Comparison of ENCODE assay signal across 8 mouse cellular contexts in genomic region chr10:34095964-34096363, GRCm38 (mm10). TPM values are rescaled to one million over a fixed set of nuclear protein-coding genes. Genes with fewer than 3 reads are reported as not detected.
A peak's percentile ranks its signal among the peaks of the same experiment; 100 is the strongest.
DNase-seq lines count a peak whose midpoint lies in the region; ATAC-seq lines count a peak whose summit lies in the region.

No protein-coding gene starts in this region.

- ATAC-seq in kidney, embryonic 15.5 days (replicated peaks; ENCODE audit: low FRiP score) = no peak
- ATAC-seq in hindbrain, embryonic 12.5 days (ENCODE audit: low FRiP score) = no peak
- ATAC-seq in midbrain, embryonic 14.5 days (ENCODE audit: low FRiP score, low TSS enrichment) = no peak

- H3K27ac ChIP-seq in kidney, embryonic 15.5 days = no peak overlapping the region
- peak overlapping the region; percentile 22; the same call in 1 of the 2 replicates for H3K27ac ChIP-seq in brown adipose tissue, adult 24 weeks (replicated peaks; ENCODE audit: low read depth, low read length)
- no peak overlapping the region for H3K27ac ChIP-seq in hindbrain, embryonic 12.5 days
- no peak overlapping the region for H3K27ac ChIP-seq in midbrain, embryonic 14.5 days (replicated peaks; ENCODE audit: low read depth, low read length)

- peaks cover 4% of the 10 kb centered on the region; the same call in 1 of the 2 replicates for H3K4me1 ChIP-seq in kidney, embryonic 15.5 days
- no peaks in the 10 kb centered on the region; the same call in 1 of the 2 replicates for H3K4me1 ChIP-seq in brown adipose tissue, adult 24 weeks (ENCODE audit: control insufficient read depth, insufficient read depth, insufficient read length, low read length)
- 0 out of 2 replicates have a peak, but pooled peaks cover 4% of the 10 kb centered on the region for H3K4me1 ChIP-seq in hindbrain, embryonic 12.5 days
- H3K4me1 ChIP-seq in midbrain, embryonic 14.5 days (ENCODE audit: control insufficient read depth, insufficient read depth, low read length) = no peaks in the 10 kb centered on the region; the same call in 1 of the 2 replicates

- H3K9me3 ChIP-seq in kidney, embryonic 15.5 days (replicated peaks) = no peaks in the 10 kb centered on the region
- no peaks in the 10 kb centered on the region for H3K9me3 ChIP-seq in hindbrain, embryonic 12.5 days (replicated peaks)
- no peaks in the 10 kb centered on the region for H3K9me3 ChIP-seq in midbrain, embryonic 14.5 days (ENCODE audit: control insufficient read depth, low read length)

- no peaks in the 10 kb centered on the region for H3K36me3 ChIP-seq in kidney, embryonic 15.5 days
- no peaks in the 10 kb centered on the region for H3K36me3 ChIP-seq in hindbrain, embryonic 12.5 days
- H3K36me3 ChIP-seq in midbrain, embryonic 14.5 days (ENCODE audit: control insufficient read depth, insufficient read depth, low read length) = no peaks in the 10 kb centered on the region

- peak overlapping the region; percentile 27 for H3K4me3 ChIP-seq in kidney, embryonic 15.5 days (replicated peaks)
- H3K4me3 ChIP-seq in brown adipose tissue, adult 24 weeks (ENCODE audit: insufficient read depth, low read depth, low read length) = peak overlapping the region; percentile 47
- no peak overlapping the region for H3K4me3 ChIP-seq in hindbrain, embryonic 12.5 days
- H3K4me3 ChIP-seq in midbrain, embryonic 14.5 days (replicated peaks; ENCODE audit: low read depth, low read length) = 0 out of 2 replicates have a peak overlapping the region, but pooled peaks have one; percentile 15

- H3K9ac ChIP-seq in kidney, embryonic 15.5 days = no peak overlapping the region
- no peak overlapping the region for H3K9ac ChIP-seq in hindbrain, embryonic 12.5 days
- H3K9ac ChIP-seq in midbrain, embryonic 14.5 days (replicated peaks; ENCODE audit: low read length) = no peak overlapping the region

- no peaks in the 10 kb centered on the region for H3K27me3 ChIP-seq in kidney, embryonic 15.5 days
- no peaks in the 10 kb centered on the region for H3K27me3 ChIP-seq in hindbrain, embryonic 12.5 days
- no peaks in the 10 kb centered on the region for H3K27me3 ChIP-seq in midbrain, embryonic 14.5 days (ENCODE audit: control insufficient read depth, insufficient read depth, low read length)

- WGBS in kidney, embryonic 15.5 days = 61% methylated on average over 12 of the region's 12 CpGs
- 67% methylated on average over 12 of the region's 12 CpGs for WGBS in hindbrain, embryonic 12.5 days
- 61% methylated on average over 12 of the region's 12 CpGs for WGBS in midbrain, embryonic 14.5 days

- H3K4me2 ChIP-seq in kidney, embryonic 15.5 days = peak overlapping the region; percentile 47
- peak overlapping the region; percentile 29 for H3K4me2 ChIP-seq in hindbrain, embryonic 12.5 days (replicated peaks)
- H3K4me2 ChIP-seq in midbrain, embryonic 14.5 days (ENCODE audit: low read length) = peak overlapping the region; percentile 27

- no peak for DNase-seq in kidney, adult 8-10 months
- DNase-seq in midbrain, embryonic 14.5 days = no peak
- no peak for DNase-seq in thymus, adult 18-20 months
- DNase-seq in ovary, postnatal 10 days (ENCODE audit: low spot score) = no peak
- DNase-seq in cerebellum, adult 9-10 months = no peak

RNA-seq across cellular contexts. Expression of gene Calhm5, which starts 0.4 kb away (rescaled TPM):
- 0.39 and 0.74 TPM in 2 replicates for polyA plus RNA-seq in kidney, embryonic 15.5 days (2015; fragmentation: Nextera tagmentation; extraction: Ambion mirVana)
- polyA plus RNA-seq in brown adipose tissue, adult 24 weeks (2012; ENCODE audit: insufficient read depth, insufficient read length, missing spikeins) = 0.40 and 0.42 TPM in 2 replicates
- polyA plus RNA-seq in hindbrain, embryonic 12.5 days (2016; fragmentation: Nextera tagmentation; extraction: Ambion mirVana) = 0.25 and 0.32 TPM in 2 replicates
- 0.18 and 0.62 TPM in 2 replicates for polyA plus RNA-seq in midbrain, embryonic 14.5 days (2014; fragmentation: Nextera tagmentation; extraction: Ambion mirVana)

RNA-seq across cellular contexts. Expression of gene Calhm6, which starts 31.8 kb away (rescaled TPM):
- polyA plus RNA-seq in kidney, embryonic 15.5 days (2015; fragmentation: Nextera tagmentation; extraction: Ambion mirVana) = 0.75 and 0.90 TPM in 2 replicates
- 2.4 and 5.7 TPM in 2 replicates for polyA plus RNA-seq in brown adipose tissue, adult 24 weeks (2012; ENCODE audit: insufficient read depth, insufficient read length, missing spikeins)
- 0.29 and 0.84 TPM in 2 replicates for polyA plus RNA-seq in hindbrain, embryonic 12.5 days (2016; fragmentation: Nextera tagmentation; extraction: Ambion mirVana)
- polyA plus RNA-seq in midbrain, embryonic 14.5 days (2014; fragmentation: Nextera tagmentation; extraction: Ambion mirVana) = 0.27 and 1.0 TPM in 2 replicates

RNA-seq across cellular contexts. Expression of gene Calhm4, which starts 51.9 kb away (rescaled TPM):
- polyA plus RNA-seq in kidney, embryonic 15.5 days (2015; fragmentation: Nextera tagmentation; extraction: Ambion mirVana) = not detected in 2 replicates
- polyA plus RNA-seq in brown adipose tissue, adult 24 weeks (2012; ENCODE audit: insufficient read depth, insufficient read length, missing spikeins) = not detected in 2 replicates
- not detected in 2 replicates for polyA plus RNA-seq in hindbrain, embryonic 12.5 days (2016; fragmentation: Nextera tagmentation; extraction: Ambion mirVana)
- polyA plus RNA-seq in midbrain, embryonic 14.5 days (2014; fragmentation: Nextera tagmentation; extraction: Ambion mirVana) = not detected in 2 replicates

RNA-seq across cellular contexts. Expression of gene Trappc3l, which starts 58.6 kb away (rescaled TPM):
- not detected in 2 replicates for polyA plus RNA-seq in kidney, embryonic 15.5 days (2015; fragmentation: Nextera tagmentation; extraction: Ambion mirVana)
- polyA plus RNA-seq in brown adipose tissue, adult 24 weeks (2012; ENCODE audit: insufficient read depth, insufficient read length, missing spikeins) = not detected in 2 replicates
- polyA plus RNA-seq in hindbrain, embryonic 12.5 days (2016; fragmentation: Nextera tagmentation; extraction: Ambion mirVana) = not detected in 2 replicates
- not detected in 2 replicates for polyA plus RNA-seq in midbrain, embryonic 14.5 days (2014; fragmentation: Nextera tagmentation; extraction: Ambion mirVana)
